Mouse (Mus musculus): ENCODE data around the gene Ctbp2. TPM values are rescaled to one million over a fixed set of nuclear protein-coding genes. Genes with fewer than 3 reads are reported as not detected.

Ctbp2 gene
- total and polyA plus RNA-seq, 3 experiments, result 74.9 to 90.7 TPM; not detected in 1

DNA sequence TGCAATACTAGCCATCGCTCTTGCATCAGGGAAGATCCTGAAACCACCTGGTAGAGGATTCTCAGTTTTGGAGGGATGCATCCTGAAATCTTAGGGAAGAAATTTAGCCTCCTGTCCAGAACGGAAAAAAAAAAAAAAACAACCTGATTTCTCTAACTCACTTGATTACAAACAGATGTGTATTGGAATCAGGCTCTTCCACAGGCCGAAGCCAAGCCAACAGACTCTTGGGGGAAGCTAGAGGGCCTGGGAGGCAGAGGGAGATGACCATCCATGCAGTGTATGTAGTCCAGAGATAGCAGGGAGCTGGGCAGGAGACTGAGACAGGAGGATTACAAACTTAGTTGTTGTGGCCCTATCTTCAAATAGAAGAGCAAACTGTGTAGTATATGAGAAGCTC, 30.0 kb downstream of the Ctbp2 start:
- H3K9ac ChIP-seq (ENCODE audit: control insufficient read depth, low read depth, low read length, poor library complexity, severe bottlenecking), result no peak overlapping the region
- no peaks in the 10 kb centered on the region for H3K27me3 ChIP-seq (ENCODE audit: control insufficient read depth in 1 of 2, insufficient read depth in 2 of 2, low read length in 2 of 2)
- no peak for DNase-seq (ENCODE audit: low read depth, low spot score)
- H3K36me3 ChIP-seq (ENCODE audit: control insufficient read depth in 1 of 2, insufficient read depth in 2 of 2, low read length in 2 of 2), result peaks cover 6 to 7% of the 10 kb centered on the region in 2 experiments
- H3K9me3 ChIP-seq (replicated peaks; ENCODE audit: insufficient read depth, low read length), result no peaks in the 10 kb centered on the region
- H3K4me3 ChIP-seq (ENCODE audit: control insufficient read depth in 1 of 2, insufficient read depth in 1 of 2, low read depth in 2 of 2, low read length in 2 of 2), result no peak overlapping the region
- peaks cover 21% of the 10 kb centered on the region; the same call in 1 of the 2 replicates for H3K79me2 ChIP-seq (ENCODE audit: control insufficient read depth, insufficient read depth, low read length, poor library complexity)
- H3K27ac ChIP-seq (ENCODE audit: control insufficient read depth, low read depth, low read length), result no peak overlapping the region
- TF ChIP-seq NELFE (IDR thresholded peaks at IDR 0.05; ENCODE audit: low read depth, low read length) (no peak), ZNF384 (IDR thresholded peaks at IDR 0.05; ENCODE audit: low read depth, low read length) (no peak), USF1 (IDR thresholded peaks at IDR 0.05; ENCODE audit: low read depth, low read length) (no peak), CHD2 (IDR thresholded peaks at IDR 0.05; ENCODE audit: low read length) (no peak), MAX (IDR thresholded peaks at IDR 0.05; ENCODE audit: low read length) (no peak), POLR2AphosphoS2 (IDR thresholded peaks at IDR 0.05; ENCODE audit: low read length) (no peak), UBTF (IDR thresholded peaks at IDR 0.05; ENCODE audit: borderline replicate concordance, insufficient read depth, low read depth, low read length) (no peak), MYC (IDR thresholded peaks at IDR 0.05; ENCODE audit: low read depth, low read length) (no peak), TAL1 (IDR thresholded peaks at IDR 0.05; ENCODE audit: low read length) (no peak), ZMIZ1 (IDR thresholded peaks at IDR 0.05; ENCODE audit: low read depth, low read length) (no peak), SMC3 (IDR thresholded peaks at IDR 0.05; ENCODE audit: low read depth, low read length) (no peak), MYB (IDR thresholded peaks at IDR 0.05; ENCODE audit: low read depth, low read length) (no peak), CHD1 (IDR thresholded peaks at IDR 0.05; ENCODE audit: low read depth, low read length) (no peak)
- peaks cover 2 to 7% of the 10 kb centered on the region in 2 experiments; a peak in 3 of 4 replicates for H3K4me1 ChIP-seq (ENCODE audit: control insufficient read depth in 1 of 2, insufficient read depth in 2 of 2, low read length in 2 of 2)

DNA sequence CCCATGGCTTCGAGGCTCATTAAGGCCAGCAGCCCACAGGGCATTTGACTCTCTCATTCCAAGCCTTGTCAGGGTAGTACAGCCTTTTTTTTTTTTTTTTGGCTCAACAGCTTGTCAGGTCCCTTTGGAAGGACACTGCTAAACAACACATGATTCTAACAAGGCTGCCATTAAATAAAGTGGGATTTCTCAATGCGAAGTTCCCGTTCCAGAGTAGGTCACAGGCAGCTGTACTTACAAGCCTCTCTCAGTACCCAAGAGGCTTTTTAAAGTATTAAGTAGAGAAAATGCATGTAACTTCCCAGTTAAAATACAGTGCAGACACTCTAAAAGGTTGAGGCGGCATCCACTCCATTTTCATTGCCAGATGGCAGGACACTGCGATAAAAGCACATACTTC, 30.4 kb downstream of the Ctbp2 start:
- Histone ChIP-seq H3K27ac (ENCODE audit: control insufficient read depth, low read depth, low read length) (no peak overlapping the region), H3K9ac (ENCODE audit: control insufficient read depth, low read depth, low read length, poor library complexity, severe bottlenecking) (no peak overlapping the region), H3K36me3 (ENCODE audit: control insufficient read depth in 1 of 2, insufficient read depth in 2 of 2, low read length in 2 of 2) (peaks cover 6 to 7% of the 10 kb centered on the region in 2 experiments), H3K4me3 (ENCODE audit: control insufficient read depth in 1 of 2, insufficient read depth in 1 of 2, low read depth in 2 of 2, low read length in 2 of 2) (no peak overlapping the region), H3K4me1 (ENCODE audit: control insufficient read depth in 1 of 2, insufficient read depth in 2 of 2, low read length in 2 of 2) (peaks cover 2 to 7% of the 10 kb centered on the region in 2 experiments; a peak in 3 of 4 replicates), H3K27me3 (ENCODE audit: control insufficient read depth in 1 of 2, insufficient read depth in 2 of 2, low read length in 2 of 2) (no peaks in the 10 kb centered on the region), H3K9me3 (replicated peaks; ENCODE audit: insufficient read depth, low read length) (no peaks in the 10 kb centered on the region), H3K79me2 (ENCODE audit: control insufficient read depth, insufficient read depth, low read length, poor library complexity) (peaks cover 23% of the 10 kb centered on the region; the same call in 1 of the 2 replicates)
- DNase-seq (ENCODE audit: low read depth, low spot score), result no peak
- TF ChIP-seq HCFC1 (IDR thresholded peaks at IDR 0.05; ENCODE audit: low read depth, low read length), result no peak
- TF ChIP-seq ZMIZ1 (IDR thresholded peaks at IDR 0.05; ENCODE audit: low read depth, low read length), result no peak
- TF ChIP-seq TBP (IDR thresholded peaks at IDR 0.05; ENCODE audit: low read depth, low read length), result no peak
- TF ChIP-seq E2F4 (IDR thresholded peaks at IDR 0.05; ENCODE audit: borderline replicate concordance, low read depth, low read length), result no peak
- TF ChIP-seq MYB (IDR thresholded peaks at IDR 0.05; ENCODE audit: low read depth, low read length), result no peak
- no peak for TF ChIP-seq POLR2AphosphoS2 (IDR thresholded peaks at IDR 0.05; ENCODE audit: low read length)
- no peak for TF ChIP-seq ETS1 (IDR thresholded peaks at IDR 0.05; ENCODE audit: low read depth, low read length)
- no peak for TF ChIP-seq MYC (IDR thresholded peaks at IDR 0.05; ENCODE audit: low read depth, low read length)
- TF ChIP-seq POLR2AphosphoS5 (IDR thresholded peaks at IDR 0.05; ENCODE audit: borderline replicate concordance, low read depth, low read length), result no peak
- TF ChIP-seq CHD1 (IDR thresholded peaks at IDR 0.05; ENCODE audit: low read depth, low read length), result no peak
- TF ChIP-seq CTCF (IDR thresholded peaks at IDR 0.05 in 2 of 3, conservative IDR thresholded peaks at IDR 0.05 in 1 of 3; ENCODE audit: control insufficient read depth in 1 of 3, insufficient read depth in 1 of 3, low read depth in 2 of 3, low read length in 3 of 3, poor library complexity in 1 of 3, severe bottlenecking in 1 of 3), result no peak
- TF ChIP-seq KAT2A (conservative IDR thresholded peaks at IDR 0.05; ENCODE audit: low read depth, low read length), result no peak
- no peak for TF ChIP-seq ZNF384 (IDR thresholded peaks at IDR 0.05; ENCODE audit: low read depth, low read length)
- TF ChIP-seq MAFK (IDR thresholded peaks at IDR 0.05; ENCODE audit: borderline replicate concordance, low read depth, low read length), result no peak
- TF ChIP-seq RAD21 (IDR thresholded peaks at IDR 0.05; ENCODE audit: low read depth, low read length), result no peak
- no peak for TF ChIP-seq ZKSCAN1 (IDR thresholded peaks at IDR 0.05; ENCODE audit: low read depth, low read length)
- TF ChIP-seq MEF2A (IDR thresholded peaks at IDR 0.05; ENCODE audit: extremely low read depth, insufficient replicate concordance, low read depth, low read length, poor library complexity, severe bottlenecking), result no peak
- no peak for TF ChIP-seq UBTF (IDR thresholded peaks at IDR 0.05; ENCODE audit: borderline replicate concordance, insufficient read depth, low read depth, low read length)
